Mouse (Mus musculus): ENCODE results near the gene Dcaf17. TPM values are rescaled to one million over a fixed set of nuclear protein-coding genes. Genes with fewer than 3 reads are reported as not detected.

The Dcaf17 gene
- polyA plus RNA-seq, 1 experiment: 2.0 TPM

GRCm38 (mm10) chr2:71113489-71114171 lies 58.5 kb downstream of the Dcaf17 start:
- Histone ChIP-seq H3K79me3 (ENCODE audit: low read depth) (no peaks in the 10 kb centered on the region), H3K27me3 (ENCODE audit: control insufficient read depth, insufficient read depth, insufficient read length) (no peaks in the 10 kb centered on the region), H3K36me3 (ENCODE audit: control insufficient read depth, insufficient read depth) (no peaks in the 10 kb centered on the region), H3K79me2 (ENCODE audit: control insufficient read depth, insufficient read depth) (no peaks in the 10 kb centered on the region), H3ac (ENCODE audit: control insufficient read depth, insufficient read length, low read depth) (no peak overlapping the region), H3K4me3 (ENCODE audit: insufficient read depth, poor library complexity, severe bottlenecking) (no peak overlapping the region)
- no peak for TF ChIP-seq MYOG (IDR thresholded peaks at IDR 0.05; ENCODE audit: control insufficient read depth, extremely low read depth, insufficient read length)
- TF ChIP-seq FOSL1 (IDR thresholded peaks at IDR 0.05; ENCODE audit: insufficient read depth, low read length, poor library complexity, severe bottlenecking): no peak
- TF ChIP-seq USF1 (IDR thresholded peaks at IDR 0.05; ENCODE audit: low read depth): no peak
- TF ChIP-seq CTCF (IDR thresholded peaks at IDR 0.05; ENCODE audit: control insufficient read depth, insufficient read depth, insufficient read length): no peak
- no peak for TF ChIP-seq MAX (IDR thresholded peaks at IDR 0.05)
- TF ChIP-seq CEBPB (IDR thresholded peaks at IDR 0.05; ENCODE audit: low read depth): no peak
- no peak for TF ChIP-seq MYOD1 (IDR thresholded peaks at IDR 0.05; ENCODE audit: control insufficient read depth, insufficient read length, low read depth)

GRCm38 (mm10) chr2:71116151-71116550 lies 61.0 kb downstream of the Dcaf17 start:
- Histone ChIP-seq H3K79me3 (ENCODE audit: low read depth) (no peaks in the 10 kb centered on the region), H3K27me3 (ENCODE audit: control insufficient read depth, insufficient read depth, insufficient read length) (no peaks in the 10 kb centered on the region), H3K36me3 (ENCODE audit: control insufficient read depth, insufficient read depth) (no peaks in the 10 kb centered on the region), H3K79me2 (ENCODE audit: control insufficient read depth, insufficient read depth) (no peaks in the 10 kb centered on the region), H3ac (ENCODE audit: control insufficient read depth, insufficient read length, low read depth) (no peak overlapping the region), H3K4me3 (ENCODE audit: insufficient read depth, poor library complexity, severe bottlenecking) (no peak overlapping the region)
- TF ChIP-seq FOSL1 (IDR thresholded peaks at IDR 0.05; ENCODE audit: insufficient read depth, low read length, poor library complexity, severe bottlenecking) (no peak), MYOD1 (IDR thresholded peaks at IDR 0.05; ENCODE audit: control insufficient read depth, insufficient read length, low read depth) (no peak), CTCF (IDR thresholded peaks at IDR 0.05; ENCODE audit: control insufficient read depth, insufficient read depth, insufficient read length) (no peak), MAX (IDR thresholded peaks at IDR 0.05) (no peak), CEBPB (IDR thresholded peaks at IDR 0.05; ENCODE audit: low read depth) (no peak), MYOG (IDR thresholded peaks at IDR 0.05; ENCODE audit: control insufficient read depth, extremely low read depth, insufficient read length) (no peak), USF1 (IDR thresholded peaks at IDR 0.05; ENCODE audit: low read depth) (no peak)

GRCm38 (mm10) chr2:71117797-71118708 lies 62.9 kb downstream of the Dcaf17 start, which contains the start of gene Cybrd1:
Cybrd1 (plus strand) TSS chr2:71117923.
- H3K27me3 ChIP-seq (ENCODE audit: control insufficient read depth, insufficient read depth, insufficient read length): no peaks in the 10 kb centered on the region
- no peak within 1 kb of the TSS for H3ac ChIP-seq (ENCODE audit: control insufficient read depth, insufficient read length, low read depth)
- TF ChIP-seq MYOG (IDR thresholded peaks at IDR 0.05; ENCODE audit: control insufficient read depth, extremely low read depth, insufficient read length) (no peak), USF1 (IDR thresholded peaks at IDR 0.05; ENCODE audit: low read depth) (no peak), CEBPB (IDR thresholded peaks at IDR 0.05; ENCODE audit: low read depth) (no peak), MYOD1 (IDR thresholded peaks at IDR 0.05; ENCODE audit: control insufficient read depth, insufficient read length, low read depth) (no peak), CTCF (IDR thresholded peaks at IDR 0.05; ENCODE audit: control insufficient read depth, insufficient read depth, insufficient read length) (no peak), MAX (IDR thresholded peaks at IDR 0.05) (no peak), FOSL1 (IDR thresholded peaks at IDR 0.05; ENCODE audit: insufficient read depth, low read length, poor library complexity, severe bottlenecking) (no peak)
- H3K4me3 ChIP-seq (ENCODE audit: insufficient read depth, poor library complexity, severe bottlenecking): no peak within 1 kb of the TSS
- H3K36me3 ChIP-seq (ENCODE audit: control insufficient read depth, insufficient read depth): no peaks in the 10 kb centered on the region
- H3K79me3 ChIP-seq (ENCODE audit: low read depth): no peaks in the 10 kb centered on the region
- no peaks in the 10 kb centered on the region for H3K79me2 ChIP-seq (ENCODE audit: control insufficient read depth, insufficient read depth)

GRCm38 (mm10) chr2:71120844-71121243 lies 65.7 kb downstream of the Dcaf17 start:
- Histone ChIP-seq H3K79me2 (ENCODE audit: control insufficient read depth, insufficient read depth) (no peaks in the 10 kb centered on the region), H3K79me3 (ENCODE audit: low read depth) (no peaks in the 10 kb centered on the region), H3K4me3 (ENCODE audit: insufficient read depth, poor library complexity, severe bottlenecking) (no peak overlapping the region), H3K36me3 (ENCODE audit: control insufficient read depth, insufficient read depth) (no peaks in the 10 kb centered on the region), H3K27me3 (ENCODE audit: control insufficient read depth, insufficient read depth, insufficient read length) (no peaks in the 10 kb centered on the region), H3ac (ENCODE audit: control insufficient read depth, insufficient read length, low read depth) (no peak overlapping the region)
- TF ChIP-seq CTCF (IDR thresholded peaks at IDR 0.05; ENCODE audit: control insufficient read depth, insufficient read depth, insufficient read length) (no peak), USF1 (IDR thresholded peaks at IDR 0.05; ENCODE audit: low read depth) (no peak), MYOG (IDR thresholded peaks at IDR 0.05; ENCODE audit: control insufficient read depth, extremely low read depth, insufficient read length) (no peak), CEBPB (IDR thresholded peaks at IDR 0.05; ENCODE audit: low read depth) (no peak), MAX (IDR thresholded peaks at IDR 0.05) (no peak), MYOD1 (IDR thresholded peaks at IDR 0.05; ENCODE audit: control insufficient read depth, insufficient read length, low read depth) (no peak), FOSL1 (IDR thresholded peaks at IDR 0.05; ENCODE audit: insufficient read depth, low read length, poor library complexity, severe bottlenecking) (no peak)

- H3K36me3 ChIP-seq (ENCODE audit: control insufficient read depth, insufficient read depth): no peaks in the 10 kb centered on the region
- no peak overlapping the region for H3K4me3 ChIP-seq (ENCODE audit: insufficient read depth, poor library complexity, severe bottlenecking)
- no peak overlapping the region for H3ac ChIP-seq (ENCODE audit: control insufficient read depth, insufficient read length, low read depth)
- H3K27me3 ChIP-seq (ENCODE audit: control insufficient read depth, insufficient read depth, insufficient read length): no peaks in the 10 kb centered on the region
- TF ChIP-seq FOSL1 (IDR thresholded peaks at IDR 0.05; ENCODE audit: insufficient read depth, low read length, poor library complexity, severe bottlenecking) (no peak), USF1 (IDR thresholded peaks at IDR 0.05; ENCODE audit: low read depth) (no peak), MYOD1 (IDR thresholded peaks at IDR 0.05; ENCODE audit: control insufficient read depth, insufficient read length, low read depth) (no peak), CTCF (IDR thresholded peaks at IDR 0.05; ENCODE audit: control insufficient read depth, insufficient read depth, insufficient read length) (no peak)
- no peaks in the 10 kb centered on the region for H3K79me2 ChIP-seq (ENCODE audit: control insufficient read depth, insufficient read depth)
- H3K79me3 ChIP-seq (ENCODE audit: low read depth): no peaks in the 10 kb centered on the region
Measured at GRCm38 (mm10) chr2:71121406-71121805, 66.3 kb downstream of the Dcaf17 start.
